Mouse (Mus musculus) ES-E14 (cell line): ENCODE results near the gene Cmc1.

Experiments used
- HCFC1 ChIP-seq: IDR thresholded peaks from 2 replicates; pipeline ENCODE4 v1.6.1; 2012; ENCODE audit warnings: low read length, inconsistent platforms, borderline replicate concordance; ENCODE audit not compliant: insufficient read depth
- MAFK ChIP-seq: IDR thresholded peaks from 2 replicates; pipeline ENCODE4 v1.6.1; 2014; ENCODE audit warnings: mild to moderate bottlenecking, low read depth, low read length, inconsistent platforms; ENCODE audit not compliant: insufficient read depth
- ZC3H11A ChIP-seq: IDR thresholded peaks from 2 replicates; pipeline ENCODE4 v1.6.1; 2012; ENCODE audit warnings: low read depth, mild to moderate bottlenecking, inconsistent platforms, low read length, borderline replicate concordance

GRCm38 (mm10) chr9:118109697-118110359 is 40.1 kb downstream of the Cmc1 start:
- no peak for TF ChIP-seq ZC3H11A
- TF ChIP-seq MAFK = no peak
- no peak for TF ChIP-seq HCFC1
